8 mouse cellular contexts compared by ENCODE assay signal in genomic region chr6:52601117-52601516, GRCm38 (mm10). TPM values are rescaled to one million over a fixed set of nuclear protein-coding genes. Genes with fewer than 3 reads are reported as not detected.
DNase-seq lines count a peak whose midpoint lies in the region; ATAC-seq and TF ChIP-seq lines count a peak whose summit lies in the region.

No protein-coding gene starts in this region.

- H3K4me2 ChIP-seq in heart, embryonic 11.5 days: no peak overlapping the region

- H3K9ac ChIP-seq in heart, adult 2 months (ENCODE audit: low read depth, low read length): no peak overlapping the region
- H3K9ac ChIP-seq in heart, embryonic 11.5 days (ENCODE audit: low read depth, low read length): no peak overlapping the region

- 53% methylated on average over 4 of the region's 4 CpGs for WGBS in heart, adult 2 months
- WGBS in heart, embryonic 11.5 days (ENCODE audit: insufficient replicate concordance): 52% methylated on average over 4 of the region's 4 CpGs
- 69% methylated on average over 4 of the region's 4 CpGs for WGBS in embryonic facial prominence, embryonic 10.5 days
- WGBS in large intestine, adult 2 months: 10% methylated on average over 4 of the region's 4 CpGs

- no peaks in the 10 kb centered on the region; the same call in 1 of the 2 replicates for H3K36me3 ChIP-seq in heart, adult 2 months (ENCODE audit: control insufficient read depth, insufficient read depth, low read length)
- H3K36me3 ChIP-seq in heart, embryonic 11.5 days (ENCODE audit: control insufficient read depth, insufficient read depth, low read length): no peaks in the 10 kb centered on the region
- H3K36me3 ChIP-seq in embryonic facial prominence, embryonic 10.5 days (replicated peaks): no peaks in the 10 kb centered on the region

- no peaks in the 10 kb centered on the region for H3K9me3 ChIP-seq in heart, embryonic 11.5 days (replicated peaks; ENCODE audit: control insufficient read depth, low read length)
- H3K9me3 ChIP-seq in embryonic facial prominence, embryonic 10.5 days: no peaks in the 10 kb centered on the region

- no peaks in the 10 kb centered on the region for H3K4me1 ChIP-seq in heart, adult 2 months (ENCODE audit: control insufficient read depth, insufficient read depth, low read length)
- no peaks in the 10 kb centered on the region for H3K4me1 ChIP-seq in heart, embryonic 11.5 days (ENCODE audit: control insufficient read depth, insufficient read depth, low read length)
- H3K4me1 ChIP-seq in embryonic facial prominence, embryonic 10.5 days: 0 out of 2 replicates have a peak, but pooled peaks cover 4% of the 10 kb centered on the region

- intact Hi-C loops in heart, adult 2 months (cut with DNase I): no loop called here

- H3K4me3 ChIP-seq in heart, adult 2 months: no peak overlapping the region
- no peak overlapping the region for H3K4me3 ChIP-seq in heart, embryonic 11.5 days (ENCODE audit: low read depth, low read length)
- no peak overlapping the region for H3K4me3 ChIP-seq in embryonic facial prominence, embryonic 10.5 days

- no peak for TF ChIP-seq POLR2A in heart, adult 2 months (IDR thresholded peaks at IDR 0.05; ENCODE audit: insufficient read depth, low read depth, low read length)

- peak; percentile 83 for TF ChIP-seq CTCF in heart, adult 2 months (IDR thresholded peaks at IDR 0.05)

- H3K27ac ChIP-seq in heart, adult 2 months: no peak overlapping the region
- H3K27ac ChIP-seq in heart, embryonic 11.5 days (ENCODE audit: low read depth, low read length): no peak overlapping the region
- H3K27ac ChIP-seq in embryonic facial prominence, embryonic 10.5 days (replicated peaks): no peak overlapping the region

- no peaks in the 10 kb centered on the region for H3K27me3 ChIP-seq in heart, adult 2 months (ENCODE audit: control insufficient read depth, insufficient read depth, low read length)
- H3K27me3 ChIP-seq in heart, embryonic 11.5 days (ENCODE audit: control insufficient read depth, insufficient read depth, low read length): no peaks in the 10 kb centered on the region
- no peaks in the 10 kb centered on the region for H3K27me3 ChIP-seq in embryonic facial prominence, embryonic 10.5 days (replicated peaks; ENCODE audit: low read depth, poor library complexity, severe bottlenecking)

- TF ChIP-seq EP300 in heart, adult 2 months (IDR thresholded peaks at IDR 0.05; ENCODE audit: insufficient read depth, low read depth, low read length): no peak

- 0 out of 2 replicates have a peak, but pooled peaks cover 1% of the 10 kb centered on the region for H3K79me2 ChIP-seq in heart, adult 2 months (replicated peaks; ENCODE audit: control insufficient read depth, insufficient read depth, low read length)

- no peak for ATAC-seq in heart, embryonic 11.5 days (replicated peaks; ENCODE audit: insufficient number of reproducible peaks, low FRiP score, low TSS enrichment)
- no peak for ATAC-seq in erythroblast, adult 5-6 weeks (replicated peaks; ENCODE audit: low FRiP score, poor library complexity, severe bottlenecking)

- DNase-seq in heart, adult 2 months: peak in 1 of 2 experiments; percentile 40
- DNase-seq in urinary bladder, postnatal 14 days (ENCODE audit: low spot score): peak; percentile 69
- DNase-seq in urinary bladder, postnatal 4 days (ENCODE audit: low spot score in 2 of 2): no peak
- DNase-seq in embryonic facial prominence, embryonic 10.5 days (ENCODE audit: low spot score): peak; percentile 41
- peak; percentile 40 for DNase-seq in large intestine, adult 2 months (ENCODE audit: low read depth, low spot score)
- DNase-seq in retina, postnatal 1 day: peak; percentile 58

RNA-seq across cellular contexts. Expression of gene Hibadh, which starts 39.1 kb away (rescaled TPM):
- 100 to 1,000 TPM; 218 to 263 TPM for total RNA-seq in heart, adult 2 months (2021)
- 170 and 260 TPM in 2 replicates for polyA plus RNA-seq in heart, adult 2 months (2012; rRNA removed)
- 86.9 and 93.0 TPM in 2 replicates for polyA plus RNA-seq in heart, embryonic 11.5 days (2014; fragmentation: Nextera tagmentation; extraction: Ambion mirVana)
- polyA plus RNA-seq in embryonic facial prominence, embryonic 10.5 days (2016; fragmentation: Nextera tagmentation; extraction: Ambion mirVana): 80.1 and 81.6 TPM in 2 replicates
- 24.6 and 25.8 TPM in 2 replicates for polyA plus RNA-seq in large intestine, adult 2 months (2012; rRNA removed)
- total RNA-seq in erythroblast, adult 5-6 weeks (2015; ENCODE audit: low replicate concordance): 26.5 and 33.6 TPM in 2 replicates
- total RNA-seq in erythroblast, adult 5-6 weeks (2017; ENCODE audit: low replicate concordance): 20.3 and 27.0 TPM in 2 replicates

Comparison
In these comparisons a context has a peak if more than half of its experiments do, and no peak if none do; other contexts are left out.
1. DNase-seq: peak in urinary bladder, postnatal 14 days (single experiment), embryonic facial prominence, embryonic 10.5 days (single experiment), large intestine, adult 2 months (single experiment) and retina, postnatal 1 day (single experiment); none in urinary bladder, postnatal 4 days (0 of 2).